Mouse (Mus musculus): ENCODE results near the gene Gpat3. TPM values are rescaled to one million over a fixed set of nuclear protein-coding genes. Genes with fewer than 3 reads are reported as not detected.

The Gpat3 gene
- polyA plus RNA-seq, 1 experiment from 2014 or later: 0.60 TPM

GRCm38 (mm10) chr5:100846599-100846920 lies 1.0 kb downstream of the Gpat3 start:
- H3K27me3 ChIP-seq (replicated peaks; ENCODE audit: control insufficient read depth, insufficient read depth, low read length): peaks cover 48% of the 10 kb centered on the region

GRCm38 (mm10) chr5:100847143-100847542 lies 1.6 kb downstream of the Gpat3 start:
- Histone ChIP-seq H3K9me3 (ENCODE audit: control insufficient read depth, low read length) (no peaks in the 10 kb centered on the region), H3K4me3 (ENCODE audit: low read depth, low read length) (no peak overlapping the region), H3K36me3 (ENCODE audit: control insufficient read depth, insufficient read depth, low read length) (no peaks in the 10 kb centered on the region), H3K4me2 (peak overlapping the region; percentile 97), H3K9ac (ENCODE audit: low read depth, low read length) (no peak overlapping the region), H3K4me1 (replicated peaks; ENCODE audit: control insufficient read depth, insufficient read depth, low read length) (no peaks in the 10 kb centered on the region; the same call in 1 of the 2 replicates), H3K27ac (ENCODE audit: low read depth, low read length) (no peak overlapping the region), H3K27me3 (replicated peaks; ENCODE audit: control insufficient read depth, insufficient read depth, low read length) (peaks cover 48% of the 10 kb centered on the region)
- DNase-seq (ENCODE audit: low spot score): no peak
- WGBS: 8% methylated on average over 2 of the region's 2 CpGs
- ATAC-seq (replicated peaks; ENCODE audit: low FRiP score): no peak

More at GRCm38 (mm10) chr5:100846599-100846920, 1.0 kb downstream of the Gpat3 start:
- Histone ChIP-seq H3K36me3 (ENCODE audit: control insufficient read depth, insufficient read depth, low read length) (no peaks in the 10 kb centered on the region), H3K4me2 (peak overlapping the region; percentile 97), H3K9ac (ENCODE audit: low read depth, low read length) (peak overlapping the region; percentile 30; the same call in 1 of the 2 replicates), H3K27ac (ENCODE audit: low read depth, low read length) (no peak overlapping the region), H3K9me3 (ENCODE audit: control insufficient read depth, low read length) (peaks cover 3% of the 10 kb centered on the region; the same call in 1 of the 2 replicates), H3K4me1 (replicated peaks; ENCODE audit: control insufficient read depth, insufficient read depth, low read length) (no peaks in the 10 kb centered on the region; the same call in 1 of the 2 replicates), H3K4me3 (ENCODE audit: low read depth, low read length) (peak overlapping the region; percentile 61)
- WGBS: under 1% methylated on average over 22 of the region's 22 CpGs
- peak; percentile 69 for DNase-seq (ENCODE audit: low spot score)
- ATAC-seq (replicated peaks; ENCODE audit: low FRiP score): peak; percentile 32

GRCm38 (mm10) chr5:100853963-100854362 lies 8.4 kb downstream of the Gpat3 start:
- no peaks in the 10 kb centered on the region for H3K36me3 ChIP-seq (ENCODE audit: control insufficient read depth, insufficient read depth, low read length)
- DNase-seq (ENCODE audit: low spot score): no peak
- no peaks in the 10 kb centered on the region for H3K27me3 ChIP-seq (replicated peaks; ENCODE audit: control insufficient read depth, insufficient read depth, low read length)
- H3K27ac ChIP-seq (ENCODE audit: low read depth, low read length): no peak overlapping the region
- H3K4me1 ChIP-seq (replicated peaks; ENCODE audit: control insufficient read depth, insufficient read depth, low read length): no peaks in the 10 kb centered on the region
- ATAC-seq (replicated peaks; ENCODE audit: low FRiP score): no peak
- 78% methylated on average over 4 of the region's 4 CpGs for WGBS
- H3K9ac ChIP-seq (ENCODE audit: low read depth, low read length): no peak overlapping the region
- H3K9me3 ChIP-seq (ENCODE audit: control insufficient read depth, low read length): no peaks in the 10 kb centered on the region
- H3K4me3 ChIP-seq (ENCODE audit: low read depth, low read length): no peak overlapping the region
- H3K4me2 ChIP-seq: no peak overlapping the region

GRCm38 (mm10) chr5:100856552-100856951 lies 11.0 kb downstream of the Gpat3 start:
- no peak for ATAC-seq (replicated peaks; ENCODE audit: low FRiP score)
- Histone ChIP-seq H3K27ac (ENCODE audit: low read depth, low read length) (no peak overlapping the region), H3K9ac (ENCODE audit: low read depth, low read length) (no peak overlapping the region), H3K9me3 (ENCODE audit: control insufficient read depth, low read length) (no peaks in the 10 kb centered on the region), H3K27me3 (replicated peaks; ENCODE audit: control insufficient read depth, insufficient read depth, low read length) (no peaks in the 10 kb centered on the region), H3K36me3 (ENCODE audit: control insufficient read depth, insufficient read depth, low read length) (no peaks in the 10 kb centered on the region), H3K4me2 (no peak overlapping the region), H3K4me1 (replicated peaks; ENCODE audit: control insufficient read depth, insufficient read depth, low read length) (peaks cover 3% of the 10 kb centered on the region), H3K4me3 (ENCODE audit: low read depth, low read length) (no peak overlapping the region)
- DNase-seq (ENCODE audit: low spot score): no peak
- 64% methylated on average over 3 of the region's 3 CpGs for WGBS

- ATAC-seq (replicated peaks; ENCODE audit: low FRiP score) (peak; percentile 31; the same call in 1 of the 2 replicates), DNase-seq (ENCODE audit: low spot score) (no peak)
- no peak overlapping the region for H3K27ac ChIP-seq (ENCODE audit: low read depth, low read length)
- H3K9ac ChIP-seq (ENCODE audit: low read depth, low read length): no peak overlapping the region
- WGBS: 64% methylated on average over 12 of the region's 12 CpGs
- peaks cover 3% of the 10 kb centered on the region for H3K4me1 ChIP-seq (replicated peaks; ENCODE audit: control insufficient read depth, insufficient read depth, low read length)
- no peak overlapping the region for H3K4me3 ChIP-seq (ENCODE audit: low read depth, low read length)
- no peaks in the 10 kb centered on the region for H3K36me3 ChIP-seq (ENCODE audit: control insufficient read depth, insufficient read depth, low read length)
- no peak overlapping the region for H3K4me2 ChIP-seq
- no peaks in the 10 kb centered on the region for H3K9me3 ChIP-seq (ENCODE audit: control insufficient read depth, low read length)
- no peaks in the 10 kb centered on the region for H3K27me3 ChIP-seq (replicated peaks; ENCODE audit: control insufficient read depth, insufficient read depth, low read length)
Measured at GRCm38 (mm10) chr5:100860417-100861053, 15.0 kb downstream of the Gpat3 start.

GRCm38 (mm10) chr5:100861140-100861539 lies 15.6 kb downstream of the Gpat3 start:
- H3K36me3 ChIP-seq (ENCODE audit: control insufficient read depth, insufficient read depth, low read length): no peaks in the 10 kb centered on the region
- 40% methylated on average over 4 of the region's 4 CpGs for WGBS
- no peaks in the 10 kb centered on the region for H3K9me3 ChIP-seq (ENCODE audit: control insufficient read depth, low read length)
- no peak overlapping the region for H3K4me2 ChIP-seq
- peaks cover 3% of the 10 kb centered on the region for H3K4me1 ChIP-seq (replicated peaks; ENCODE audit: control insufficient read depth, insufficient read depth, low read length)
- no peaks in the 10 kb centered on the region for H3K27me3 ChIP-seq (replicated peaks; ENCODE audit: control insufficient read depth, insufficient read depth, low read length)
- no peak overlapping the region for H3K9ac ChIP-seq (ENCODE audit: low read depth, low read length)
- no peak overlapping the region for H3K4me3 ChIP-seq (ENCODE audit: low read depth, low read length)
- DNase-seq (ENCODE audit: low spot score) (no peak), ATAC-seq (replicated peaks; ENCODE audit: low FRiP score) (no peak)
- H3K27ac ChIP-seq (ENCODE audit: low read depth, low read length): no peak overlapping the region

- Histone ChIP-seq H3K9me3 (ENCODE audit: control insufficient read depth, low read length) (no peaks in the 10 kb centered on the region), H3K4me2 (no peak overlapping the region), H3K27ac (ENCODE audit: low read depth, low read length) (no peak overlapping the region), H3K36me3 (ENCODE audit: control insufficient read depth, insufficient read depth, low read length) (no peaks in the 10 kb centered on the region), H3K9ac (ENCODE audit: low read depth, low read length) (no peak overlapping the region), H3K4me1 (replicated peaks; ENCODE audit: control insufficient read depth, insufficient read depth, low read length) (peaks cover 3% of the 10 kb centered on the region), H3K4me3 (ENCODE audit: low read depth, low read length) (no peak overlapping the region), H3K27me3 (replicated peaks; ENCODE audit: control insufficient read depth, insufficient read depth, low read length) (no peaks in the 10 kb centered on the region)
- ATAC-seq (replicated peaks; ENCODE audit: low FRiP score) (no peak), DNase-seq (ENCODE audit: low spot score) (no peak)
- 72% methylated on average over 7 of the region's 7 CpGs for WGBS
Measured at GRCm38 (mm10) chr5:100861811-100862210, 16.3 kb downstream of the Gpat3 start.

- WGBS: 84% methylated on average over 2 of the region's 2 CpGs
Measured at GRCm38 (mm10) chr5:100863091-100863490, 17.6 kb downstream of the Gpat3 start.

GRCm38 (mm10) chr5:100864438-100864837 lies 18.9 kb downstream of the Gpat3 start:
- H3K4me1 ChIP-seq (replicated peaks; ENCODE audit: control insufficient read depth, insufficient read depth, low read length): peaks cover 3% of the 10 kb centered on the region
- DNase-seq (ENCODE audit: low spot score): no peak
- 74% methylated on average over 6 of the region's 6 CpGs for WGBS

More at GRCm38 (mm10) chr5:100863091-100863490, 17.6 kb downstream of the Gpat3 start:
- H3K4me3 ChIP-seq (ENCODE audit: low read depth, low read length): no peak overlapping the region
- H3K27ac ChIP-seq (ENCODE audit: low read depth, low read length): no peak overlapping the region
- H3K27me3 ChIP-seq (replicated peaks; ENCODE audit: control insufficient read depth, insufficient read depth, low read length): no peaks in the 10 kb centered on the region
- H3K36me3 ChIP-seq (ENCODE audit: control insufficient read depth, insufficient read depth, low read length): no peaks in the 10 kb centered on the region
- H3K4me1 ChIP-seq (replicated peaks; ENCODE audit: control insufficient read depth, insufficient read depth, low read length): peaks cover 3% of the 10 kb centered on the region
- H3K9me3 ChIP-seq (ENCODE audit: control insufficient read depth, low read length): no peaks in the 10 kb centered on the region
- no peak overlapping the region for H3K4me2 ChIP-seq
- no peak overlapping the region for H3K9ac ChIP-seq (ENCODE audit: low read depth, low read length)
- no peak for DNase-seq (ENCODE audit: low spot score)
- ATAC-seq (replicated peaks; ENCODE audit: low FRiP score): no peak

More at GRCm38 (mm10) chr5:100864438-100864837, 18.9 kb downstream of the Gpat3 start:
- H3K27ac ChIP-seq (ENCODE audit: low read depth, low read length): no peak overlapping the region
- H3K27me3 ChIP-seq (replicated peaks; ENCODE audit: control insufficient read depth, insufficient read depth, low read length): no peaks in the 10 kb centered on the region
- no peaks in the 10 kb centered on the region for H3K36me3 ChIP-seq (ENCODE audit: control insufficient read depth, insufficient read depth, low read length)
- ATAC-seq (replicated peaks; ENCODE audit: low FRiP score): no peak
- H3K4me2 ChIP-seq: no peak overlapping the region
- H3K9me3 ChIP-seq (ENCODE audit: control insufficient read depth, low read length): no peaks in the 10 kb centered on the region
- no peak overlapping the region for H3K4me3 ChIP-seq (ENCODE audit: low read depth, low read length)
- no peak overlapping the region for H3K9ac ChIP-seq (ENCODE audit: low read depth, low read length)
